Mouse (Mus musculus) heart, embryonic 16.5 days (tissue): ENCODE results near the gene Ebf4. TPM values are rescaled to one million over a fixed set of nuclear protein-coding genes. Genes with fewer than 3 reads are reported as not detected.
A peak's percentile ranks its signal among the peaks of the same experiment; 100 is the strongest.
"Not testable (repeated sequence)": the region's sequence is repeated elsewhere in the genome, so short reads cannot be mapped to it uniquely, and the experiment has no call there.

Source experiments
- ATAC-seq: fragments of 200-750 bp; cut with Nextera tagmentation; replicated peaks from 2 replicates; pipeline ENCODE4 v1.8.0; 2017; ENCODE audit warnings: moderate number of reproducible peaks; ENCODE audit not compliant: insufficient read depth, low FRiP score; ENCODE audit errors: extremely low read depth
- H3K27ac ChIP-seq: fragments of 300-500 bp; sonication (generic); 2 replicates; pipeline ENCODE4 v1.5.1; 2014; ENCODE audit warnings: mild to moderate bottlenecking, low read length, control low read depth, moderate library complexity
- H3K27me3 ChIP-seq: fragments of 300-500 bp; sonication (generic); 2 replicates; pipeline ENCODE4 v1.6.1; 2014; ENCODE audit warnings: low read length, mixed read lengths; ENCODE audit not compliant: control insufficient read depth, insufficient read depth
- H3K36me3 ChIP-seq: fragments of 300-500 bp; sonication (generic); 2 replicates; pipeline ENCODE4 v1.6.1; 2014; ENCODE audit not compliant: control insufficient read depth, insufficient read depth
- H3K4me1 ChIP-seq: fragments of 300-500 bp; sonication (generic); 2 replicates; pipeline ENCODE4 v1.6.1; 2014; ENCODE audit warnings: low read length, mixed read lengths; ENCODE audit not compliant: control insufficient read depth, insufficient read depth
- H3K4me2 ChIP-seq: fragments of 300-500 bp; sonication (generic); 2 replicates; pipeline ENCODE4 v1.6.1; 2014; ENCODE audit warnings: low read depth, mild to moderate bottlenecking, control low read depth, low read length
- H3K4me3 ChIP-seq: fragments of 300-500 bp; sonication (generic); 2 replicates; pipeline ENCODE4 v1.5.1; 2014; ENCODE audit warnings: mild to moderate bottlenecking, control low read depth, low read length
- H3K9ac ChIP-seq: fragments of 300-500 bp; sonication (generic); 2 replicates; pipeline ENCODE4 v1.6.1; 2014; ENCODE audit warnings: low read length, control low read depth
- H3K9me3 ChIP-seq: fragments of 300-500 bp; sonication (generic); replicated peaks from 2 replicates; pipeline ENCODE4 v1.6.1; 2016; ENCODE audit warnings: low read length; ENCODE audit not compliant: control insufficient read depth
- WGBS: fragments of 180-500 bp; shearing (Covaris S2); extraction: QIAGEN DNeasy Blood & Tissue Kit; methylation state at CpG from one replicate; pipeline ENCODE4 v1.1.7; 2014; 5-methylcytosine and 5-hydroxymethylcytosine counted together
- polyA plus RNA-seq: library from polyadenylated mRNA; unstranded; fragments of >200 nt; fragmentation: Nextera tagmentation; extraction: Ambion mirVana; gene quantifications from 2 replicates; pipeline ENCODE4 v1.2.1, GENCODE M21; 2015

The Ebf4 gene
- polyA plus RNA-seq, 1 experiment from 2014 or later, result 0.43 TPM

DNA sequence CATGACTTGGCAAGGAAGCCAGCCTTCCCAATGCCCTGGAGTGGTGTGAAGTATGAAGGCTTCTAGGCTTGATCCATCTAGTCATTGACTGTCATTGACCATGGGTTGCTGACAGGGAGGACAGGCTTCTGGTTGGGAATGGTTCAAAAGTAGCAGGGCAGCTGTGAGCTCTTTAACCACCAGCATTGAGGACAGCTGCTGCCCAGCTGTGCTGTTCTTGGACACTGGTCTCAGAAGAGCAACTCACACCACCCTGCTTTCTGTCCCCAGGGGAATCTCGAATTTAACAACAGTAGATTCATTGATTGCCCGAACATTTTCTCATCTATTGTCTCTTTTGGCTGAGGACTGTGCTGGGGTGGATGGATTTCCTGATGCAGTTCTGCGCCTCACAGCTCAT lies 58.9 kb downstream of the Ebf4 start:
- Histone ChIP-seq H3K9me3 (no peaks in the 10 kb centered on the region), H3K36me3 (no peaks in the 10 kb centered on the region), H3K4me1 (no peaks in the 10 kb centered on the region), H3K4me3 (no peak overlapping the region), H3K27me3 (peaks cover 9% of the 10 kb centered on the region), H3K9ac (no peak overlapping the region), H3K27ac (no peak overlapping the region), H3K4me2 (no peak overlapping the region)
- WGBS, result 54% methylated on average over 3 of the region's 3 CpGs
- no peak for ATAC-seq

DNA sequence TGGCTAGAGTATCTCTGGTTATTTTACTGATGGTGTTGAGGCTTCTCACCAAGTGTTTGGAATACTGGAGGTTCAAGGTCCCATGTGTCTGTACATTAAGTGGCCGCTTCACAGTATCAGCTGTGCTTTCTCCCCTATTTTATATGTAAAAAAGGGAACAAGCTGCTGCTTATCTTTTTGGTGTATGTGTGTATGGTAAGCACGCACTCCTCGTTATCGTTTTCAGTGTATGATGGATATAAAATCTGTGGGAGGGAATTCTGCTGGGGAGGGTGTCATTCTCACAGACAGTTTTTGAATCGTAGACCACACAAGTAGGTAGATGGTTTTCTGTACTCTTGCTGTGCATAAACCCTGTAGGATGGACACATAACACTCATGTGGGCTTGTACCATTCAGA lies 62.6 kb downstream of the Ebf4 start:
- H3K4me3 ChIP-seq, result no peak overlapping the region
- no peaks in the 10 kb centered on the region for H3K9me3 ChIP-seq
- H3K36me3 ChIP-seq, result no peaks in the 10 kb centered on the region
- no peak overlapping the region for H3K27ac ChIP-seq
- ATAC-seq, result no peak
- H3K9ac ChIP-seq, result no peak overlapping the region
- 84% methylated on average over 5 of the region's 5 CpGs for WGBS
- H3K27me3 ChIP-seq, result peaks cover 42% of the 10 kb centered on the region
- H3K4me2 ChIP-seq, result no peak overlapping the region
- no peaks in the 10 kb centered on the region for H3K4me1 ChIP-seq

DNA sequence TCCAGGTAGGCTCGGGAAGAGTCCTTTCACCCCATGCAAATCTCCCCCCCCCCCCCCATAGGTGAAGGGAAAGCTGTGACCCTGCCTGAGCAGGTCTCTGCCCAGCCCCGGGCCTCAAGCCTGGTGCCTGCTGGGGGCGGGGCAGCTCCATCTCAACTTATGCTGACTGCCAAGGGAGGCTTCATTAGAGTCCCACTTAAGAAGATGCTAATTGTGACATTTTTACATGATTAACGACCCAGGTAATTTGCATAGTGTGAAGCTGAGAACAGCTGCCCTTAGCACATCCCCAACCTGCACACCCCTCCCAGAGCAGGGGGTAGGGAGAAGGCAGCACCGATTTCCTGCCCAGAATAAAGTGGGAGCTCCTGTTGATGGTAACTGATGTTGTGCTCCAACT lies 63.9 kb downstream of the Ebf4 start:
- H3K27ac ChIP-seq, result no peak overlapping the region
- H3K4me1 ChIP-seq, result no peaks in the 10 kb centered on the region
- no peaks in the 10 kb centered on the region for H3K36me3 ChIP-seq
- WGBS, result 16% methylated on average over 5 of the region's 5 CpGs
- no peak overlapping the region for H3K4me2 ChIP-seq
- no peak for ATAC-seq
- H3K9ac ChIP-seq, result no peak overlapping the region
- H3K4me3 ChIP-seq, result no peak overlapping the region
- no peaks in the 10 kb centered on the region for H3K9me3 ChIP-seq
- H3K27me3 ChIP-seq, result peaks cover 55% of the 10 kb centered on the region

DNA sequence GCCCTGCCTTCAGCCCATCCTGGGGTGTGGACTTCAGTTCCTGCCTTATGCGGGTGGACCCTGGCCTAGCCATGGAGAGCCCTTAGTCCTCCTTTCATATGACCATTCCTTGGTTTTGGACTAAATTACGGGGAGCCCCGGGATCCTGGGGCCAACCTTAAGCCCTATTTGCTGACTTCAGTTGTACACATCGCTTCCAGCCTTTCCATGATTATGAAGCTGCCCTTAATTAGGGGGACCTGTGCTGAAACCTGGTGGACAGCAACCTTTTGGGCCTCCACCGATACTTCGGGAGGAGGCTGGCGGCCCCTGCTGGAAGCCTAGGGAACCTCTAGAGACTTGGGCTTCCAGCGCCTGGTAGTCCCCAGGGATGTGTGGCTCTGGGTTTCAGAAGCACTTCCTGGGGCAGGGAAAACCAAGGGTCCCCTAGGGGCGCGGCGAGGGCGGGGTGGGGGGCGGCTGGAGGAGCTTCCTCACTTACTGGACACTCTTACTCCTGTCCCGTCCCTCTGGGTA lies 67.6 kb downstream of the Ebf4 start:
- H3K4me3 ChIP-seq, result no peak overlapping the region
- peak; percentile 46; the same call in 1 of the 2 replicates for ATAC-seq
- no peaks in the 10 kb centered on the region for H3K36me3 ChIP-seq
- H3K27ac ChIP-seq, result no peak overlapping the region
- no peak overlapping the region for H3K9ac ChIP-seq
- 2% methylated on average over 14 of the region's 14 CpGs for WGBS
- no peaks in the 10 kb centered on the region for H3K9me3 ChIP-seq
- 0 out of 2 replicates have a peak, but pooled peaks cover 4% of the 10 kb centered on the region for H3K4me1 ChIP-seq
- H3K4me2 ChIP-seq, result no peak overlapping the region
- peaks cover 57% of the 10 kb centered on the region for H3K27me3 ChIP-seq

- Histone ChIP-seq H3K9me3 (no peaks in the 10 kb centered on the region), H3K36me3 (no peaks in the 10 kb centered on the region), H3K4me3 (peak overlapping the region; percentile 59), H3K4me1 (0 out of 2 replicates have a peak, but pooled peaks cover 4% of the 10 kb centered on the region), H3K9ac (peak overlapping the region; percentile 69), H3K4me2 (peak overlapping the region; percentile 77), H3K27ac (no peak overlapping the region), H3K27me3 (peaks cover 35% of the 10 kb centered on the region)
- 5% methylated on average over 30 of the region's 30 CpGs for WGBS
- peak; percentile 60; the same call in 1 of the 2 replicates for ATAC-seq
These were observed 70.5 kb downstream of the Ebf4 start for GRCm38 (mm10) chr2:130365211-130366094.

- 45% methylated on average over 4 of the region's 4 CpGs for WGBS
- H3K4me3 ChIP-seq, result no peak overlapping the region
- H3K4me1 ChIP-seq, result 0 out of 2 replicates have a peak, but pooled peaks cover 4% of the 10 kb centered on the region
- H3K27me3 ChIP-seq, result peaks cover 17% of the 10 kb centered on the region
- no peak overlapping the region for H3K4me2 ChIP-seq
- no peak for ATAC-seq
- H3K9me3 ChIP-seq, result no peaks in the 10 kb centered on the region
- no peak overlapping the region for H3K27ac ChIP-seq
- H3K36me3 ChIP-seq, result no peaks in the 10 kb centered on the region
- H3K9ac ChIP-seq, result no peak overlapping the region
These were observed 72.4 kb downstream of the Ebf4 start for GRCm38 (mm10) chr2:130367386-130367785.

GRCm38 (mm10) chr2:130373026-130373425 lies 78.1 kb downstream of the Ebf4 start:
- not testable (repeated sequence) for H3K27me3 ChIP-seq, H3K9me3 ChIP-seq, H3K36me3 ChIP-seq, ATAC-seq, H3K4me3 ChIP-seq, H3K27ac ChIP-seq, H3K4me1 ChIP-seq, H3K9ac ChIP-seq, H3K4me2 ChIP-seq
- 13% methylated on average over 1 of the region's 1 CpGs for WGBS

DNA sequence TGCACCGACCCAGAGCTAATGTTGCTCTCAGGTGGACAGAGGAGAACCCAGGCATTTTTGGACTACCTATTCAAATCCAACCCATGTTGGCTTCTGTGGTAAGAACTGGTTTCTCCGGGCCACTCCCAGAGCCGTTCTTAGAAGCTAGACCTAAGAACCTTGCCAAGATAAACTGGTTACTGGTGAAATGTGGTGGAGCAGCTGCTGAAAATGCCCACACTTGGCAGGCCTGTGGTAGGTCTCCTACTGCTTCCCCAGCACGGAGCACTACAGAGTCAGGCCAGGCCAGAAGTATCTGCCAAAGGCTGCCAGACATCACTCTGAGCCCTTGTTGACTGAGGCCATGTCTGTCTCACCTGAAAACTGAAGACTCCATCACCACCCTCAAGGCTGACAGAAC lies 80.0 kb downstream of the Ebf4 start:
- Histone ChIP-seq H3K36me3 (no peaks in the 10 kb centered on the region), H3K4me1 (no peaks in the 10 kb centered on the region), H3K9me3 (no peaks in the 10 kb centered on the region), H3K4me2 (no peak overlapping the region), H3K9ac (no peak overlapping the region), H3K27ac (no peak overlapping the region), H3K27me3 (no peaks in the 10 kb centered on the region; the same call in 1 of the 2 replicates), H3K4me3 (no peak overlapping the region)
- 66% methylated on average over 4 of the region's 4 CpGs for WGBS
- ATAC-seq, result no peak

- no peak overlapping the region for H3K9ac ChIP-seq
- H3K4me1 ChIP-seq, result no peaks in the 10 kb centered on the region
- H3K4me2 ChIP-seq, result no peak overlapping the region
- no peak overlapping the region for H3K27ac ChIP-seq
- no peak overlapping the region for H3K4me3 ChIP-seq
- no peak for ATAC-seq
- WGBS, result 56% methylated on average over 3 of the region's 3 CpGs
- no peaks in the 10 kb centered on the region for H3K36me3 ChIP-seq
- H3K9me3 ChIP-seq, result no peaks in the 10 kb centered on the region
- peaks cover 2% of the 10 kb centered on the region; the same call in 1 of the 2 replicates for H3K27me3 ChIP-seq
These were observed 88.2 kb downstream of the Ebf4 start for GRCm38 (mm10) chr2:130383205-130383604.
